Mouse (Mus musculus): Measurements from ENCODE around the gene Ly9.
A peak's percentile ranks its signal among the peaks of the same experiment; 100 is the strongest.

Gene Ly9

GRCm38 (mm10) chr1:171607176-171607575, at the start of gene Ly9:
Ly9 (minus strand) TSS chr1:171607410.
- DNase-seq (ENCODE audit: low spot score in 2 of 2) = peak; percentile 74 to 76

DNA sequence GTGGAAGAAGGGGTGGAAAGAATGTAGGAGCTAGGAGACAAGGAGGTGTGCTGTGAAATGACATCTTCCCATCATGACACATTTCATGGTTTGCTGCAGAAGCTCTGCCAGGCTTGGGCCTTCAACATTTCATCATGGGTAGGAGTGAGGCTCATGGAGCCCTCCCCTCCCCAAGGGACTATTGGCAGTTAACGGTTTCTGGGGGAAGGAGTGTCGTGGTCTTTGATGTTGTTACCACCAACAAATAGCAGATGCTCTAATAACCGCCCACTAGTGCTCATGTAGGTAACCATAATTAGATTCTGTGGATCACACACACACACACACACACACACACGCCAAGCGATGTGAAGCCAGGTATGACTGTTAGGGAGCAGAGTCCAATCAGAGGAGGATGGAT, 45.5 kb upstream of the Ly9 start, which contains the start of gene Slamf7:
TSS of gene Slamf7 (minus strand) at position 302 of the 400 bp plus-strand sequence.
- no peak for DNase-seq (ENCODE audit: low spot score in 2 of 2)

- no peak for DNase-seq (ENCODE audit: low spot score in 2 of 2)
These were observed 41.6 kb upstream of the Ly9 start for GRCm38 (mm10) chr1:171648840-171649239.

- DNase-seq (ENCODE audit: low spot score in 2 of 2) = no peak
These were observed 40.5 kb upstream of the Ly9 start for GRCm38 (mm10) chr1:171647716-171648115.

DNA sequence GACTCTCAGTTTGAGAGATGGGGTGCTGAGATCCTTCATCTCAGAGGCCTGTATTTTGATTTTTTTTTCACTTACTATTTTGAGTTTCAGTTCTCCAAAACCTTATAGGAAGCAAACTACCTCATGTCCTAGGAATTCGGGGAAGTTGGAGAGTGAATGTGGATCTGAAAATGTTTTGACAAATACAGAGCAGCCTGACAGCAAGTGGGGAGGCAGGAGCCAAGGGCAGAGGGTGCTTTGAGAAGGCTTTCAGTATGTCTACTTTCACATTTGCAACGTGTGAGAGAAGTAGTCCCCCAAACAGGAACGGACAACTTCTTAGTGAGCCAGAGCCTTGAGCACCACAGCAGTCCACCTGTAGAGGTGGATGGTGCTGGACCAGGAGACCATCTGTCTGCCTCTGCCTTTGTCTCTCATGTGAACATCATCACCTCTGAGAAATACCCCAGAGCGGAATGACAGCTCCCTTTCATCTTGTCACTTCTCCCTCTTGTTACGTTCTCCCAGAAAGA, 39.3 kb upstream of the Ly9 start:
- DNase-seq (ENCODE audit: low spot score in 2 of 2) = no peak

DNA sequence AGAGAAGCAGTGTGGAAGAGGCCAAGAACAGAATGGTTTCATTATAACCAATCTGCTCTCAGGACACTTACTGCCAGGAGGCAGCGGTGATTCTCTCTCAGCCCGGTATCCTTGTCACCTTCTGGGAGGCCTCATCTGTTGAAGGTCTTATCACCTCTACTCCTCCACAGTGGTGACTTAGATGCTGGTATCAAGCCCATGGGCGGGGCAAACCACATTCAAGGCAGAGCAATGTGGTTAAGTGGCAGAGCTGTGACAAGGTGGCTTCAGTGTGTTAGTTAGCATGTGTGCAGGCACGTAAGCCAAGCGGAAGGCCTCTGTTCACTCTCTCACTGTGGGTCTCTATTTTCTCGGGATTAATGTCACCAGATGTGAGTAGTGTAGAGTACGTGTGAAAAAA, 36.4 kb upstream of the Ly9 start:
- peak; percentile 80 to 87 for DNase-seq (ENCODE audit: low spot score in 2 of 2)

GRCm38 (mm10) chr1:171640796-171641195, 33.6 kb upstream of the Ly9 start:
- DNase-seq (ENCODE audit: low spot score in 2 of 2) = no peak

- no peak for DNase-seq (ENCODE audit: low spot score in 2 of 2)
These were observed 31.5 kb upstream of the Ly9 start for GRCm38 (mm10) chr1:171638686-171639085.

DNA sequence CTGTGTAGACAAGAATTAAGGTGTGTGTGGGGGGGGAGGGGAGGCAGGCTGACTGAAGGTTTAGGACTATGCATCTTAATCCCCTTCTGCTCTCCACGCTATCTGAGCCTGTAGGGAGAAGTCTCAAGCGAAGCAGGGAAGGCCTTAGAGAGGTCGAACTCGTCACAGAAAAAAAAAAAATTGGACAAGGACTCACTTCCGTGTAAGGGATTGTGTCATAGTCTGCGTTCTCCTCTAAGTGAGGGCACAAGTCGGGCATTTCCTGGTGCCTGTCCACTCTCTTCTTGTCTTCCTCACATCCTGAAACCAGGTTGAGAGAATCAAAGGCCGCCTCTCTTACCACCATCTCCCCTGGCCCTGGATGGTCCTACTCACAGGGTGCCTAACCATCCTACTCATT, 29.9 kb upstream of the Ly9 start:
- DNase-seq (ENCODE audit: low spot score in 2 of 2) = no peak

GRCm38 (mm10) chr1:171635696-171636095, 28.5 kb upstream of the Ly9 start:
- DNase-seq (ENCODE audit: low spot score in 2 of 2) = no peak

DNA sequence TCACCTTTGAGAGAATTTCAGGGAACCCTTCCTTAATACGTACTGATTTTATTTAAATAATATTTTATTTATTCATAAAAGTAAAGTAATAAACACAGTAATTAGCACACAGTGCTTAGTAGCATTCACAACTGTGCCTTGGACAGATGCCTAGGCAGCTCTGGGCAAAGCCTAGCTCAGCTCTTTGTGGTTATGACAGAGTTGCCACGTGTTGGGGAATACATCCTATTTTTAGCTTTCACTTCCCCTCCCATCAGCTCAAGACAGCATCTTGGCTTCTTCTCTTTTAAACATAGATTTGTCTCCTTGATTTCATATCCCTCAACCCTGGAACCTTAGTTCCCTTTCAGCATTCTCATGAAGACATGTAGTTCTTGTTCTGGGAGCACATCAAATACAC, 24.2 kb upstream of the Ly9 start:
- no peak for DNase-seq (ENCODE audit: low spot score in 2 of 2)

GRCm38 (mm10) chr1:171630912-171631311, 23.7 kb upstream of the Ly9 start:
- no peak for DNase-seq (ENCODE audit: low spot score in 2 of 2)

- DNase-seq (ENCODE audit: low spot score in 2 of 2) = no peak
These were observed 22.8 kb upstream of the Ly9 start for GRCm38 (mm10) chr1:171630041-171630440.

GRCm38 (mm10) chr1:171629168-171629567, 22.0 kb upstream of the Ly9 start:
- peak; percentile 72 to 87 for DNase-seq (ENCODE audit: low spot score in 2 of 2)

GRCm38 (mm10) chr1:171627801-171628200, 20.6 kb upstream of the Ly9 start:
- no peak for DNase-seq (ENCODE audit: low spot score in 2 of 2)

DNA sequence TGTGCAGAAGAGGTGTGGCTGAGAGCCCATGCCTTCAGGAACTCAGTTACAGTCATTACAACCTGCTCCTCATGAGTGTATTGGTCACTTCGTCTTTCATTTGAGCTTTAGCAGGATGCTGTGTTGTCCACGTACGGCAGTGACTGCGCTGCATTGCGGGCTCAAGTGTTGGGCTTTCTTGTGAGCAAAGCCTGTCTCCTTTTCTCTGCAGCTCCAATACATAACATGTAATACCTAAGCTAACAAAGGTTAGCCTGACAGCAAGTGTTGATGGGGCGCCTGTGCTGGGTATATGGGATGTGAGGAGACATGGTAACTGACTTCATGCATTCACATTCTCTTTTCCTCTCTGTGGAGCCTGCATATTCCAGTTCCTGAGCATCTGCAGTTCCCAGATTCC, 12.9 kb upstream of the Ly9 start:
- DNase-seq (ENCODE audit: low spot score in 2 of 2) = no peak

DNA sequence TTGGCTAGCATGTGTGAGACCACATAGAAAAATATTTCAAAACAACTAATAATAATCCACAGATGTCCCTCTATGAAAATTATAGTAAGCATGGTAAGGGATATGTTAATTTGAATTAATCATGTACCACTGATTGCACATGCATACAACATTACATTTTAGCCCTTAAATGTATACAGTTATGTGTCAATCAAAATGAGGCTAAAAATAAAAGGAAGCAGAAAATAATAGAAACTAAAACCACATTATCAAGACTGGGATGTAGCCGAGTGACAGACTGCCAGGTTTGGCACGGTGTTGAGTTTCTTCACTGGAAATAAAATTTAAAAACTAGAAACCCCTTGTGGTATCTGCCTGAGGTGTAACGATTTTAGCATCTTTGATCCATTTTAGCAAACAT, 12.4 kb upstream of the Ly9 start:
- DNase-seq (ENCODE audit: low spot score in 2 of 2) = no peak

- DNase-seq (ENCODE audit: low spot score in 2 of 2) = peak; percentile 47 to 76
These were observed 11.8 kb upstream of the Ly9 start for GRCm38 (mm10) chr1:171619001-171619400.

DNA sequence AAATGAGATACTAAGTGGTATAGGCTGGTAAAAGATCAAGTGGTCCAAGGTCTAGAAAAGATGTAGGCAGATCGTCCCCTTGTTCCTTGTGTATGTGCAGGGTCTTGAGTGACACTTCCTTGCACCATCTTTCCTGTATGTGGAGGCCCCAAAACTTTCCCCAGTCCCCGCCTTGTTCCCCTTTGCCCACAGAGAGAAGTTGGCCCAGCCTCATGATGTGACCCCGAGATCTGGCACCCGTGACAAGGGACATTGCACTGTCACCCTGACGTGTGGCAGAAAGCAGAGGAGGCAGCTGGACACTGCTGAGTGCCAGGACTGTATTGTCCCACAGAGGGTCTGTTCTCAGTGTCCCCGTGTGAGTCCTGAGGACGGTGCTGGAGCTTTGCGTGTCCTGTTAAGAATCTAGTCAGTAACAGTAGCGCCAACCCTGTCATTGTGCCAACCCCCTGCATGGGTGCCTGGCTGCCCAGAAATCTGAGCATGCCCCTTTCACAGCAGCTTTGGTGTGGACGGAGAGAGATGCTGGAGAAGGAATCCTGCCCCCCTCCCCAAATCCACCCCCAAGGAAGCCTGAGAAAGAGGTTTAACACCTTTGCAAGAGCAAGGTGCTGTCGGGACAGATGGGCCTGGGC, 9.8 kb upstream of the Ly9 start:
- no peak for DNase-seq (ENCODE audit: low spot score in 2 of 2)

DNA sequence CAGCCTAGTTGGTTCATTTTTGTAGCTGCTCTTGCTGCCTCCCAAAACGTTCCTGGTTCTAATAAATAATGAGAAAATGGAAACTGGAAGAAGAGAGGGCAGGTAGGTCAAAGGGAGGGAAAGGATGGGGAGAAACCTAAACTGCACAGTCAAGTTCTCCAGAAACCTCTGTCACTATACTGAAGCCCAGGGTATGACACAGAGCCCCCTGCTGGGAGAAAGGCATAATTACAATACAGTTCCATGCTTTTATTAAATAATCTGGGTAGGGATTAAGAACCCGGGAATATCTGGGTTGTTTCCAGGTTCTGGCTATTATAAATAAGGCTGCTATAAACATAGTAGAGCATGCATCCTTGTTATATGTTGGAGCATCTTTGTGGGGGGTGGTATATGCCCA, 6.8 kb upstream of the Ly9 start:
- no peak for DNase-seq (ENCODE audit: low spot score in 2 of 2)

DNA sequence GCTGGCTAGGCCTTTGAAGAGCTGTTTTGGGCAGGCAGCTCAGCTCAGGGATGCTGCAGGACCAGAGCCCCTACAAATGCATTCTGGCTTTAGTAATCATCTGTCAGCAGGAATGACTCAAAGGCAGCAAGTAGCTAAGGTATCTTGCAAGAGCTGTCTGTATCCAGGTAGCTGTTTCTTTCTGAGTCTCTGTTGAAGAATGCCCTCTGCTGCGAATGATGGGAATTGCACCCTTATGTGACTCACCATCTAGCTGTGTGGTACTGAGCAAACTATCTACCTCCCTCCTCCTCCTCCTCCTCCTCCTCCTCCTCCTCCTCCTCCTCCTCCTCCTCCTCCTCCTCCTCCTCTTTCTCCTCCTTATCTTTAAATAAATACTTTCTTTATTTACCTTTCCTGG, 3.6 kb upstream of the Ly9 start:
- DNase-seq (ENCODE audit: low spot score in 2 of 2) = peak; percentile 44 to 57

- peak; percentile 59 to 66 for DNase-seq (ENCODE audit: low spot score in 2 of 2)
These were observed 2.8 kb upstream of the Ly9 start for GRCm38 (mm10) chr1:171610026-171610425.

- no peak for DNase-seq (ENCODE audit: low spot score in 2 of 2)
These were observed 554 bp downstream of the Ly9 start for GRCm38 (mm10) chr1:171606656-171607055.

DNA sequence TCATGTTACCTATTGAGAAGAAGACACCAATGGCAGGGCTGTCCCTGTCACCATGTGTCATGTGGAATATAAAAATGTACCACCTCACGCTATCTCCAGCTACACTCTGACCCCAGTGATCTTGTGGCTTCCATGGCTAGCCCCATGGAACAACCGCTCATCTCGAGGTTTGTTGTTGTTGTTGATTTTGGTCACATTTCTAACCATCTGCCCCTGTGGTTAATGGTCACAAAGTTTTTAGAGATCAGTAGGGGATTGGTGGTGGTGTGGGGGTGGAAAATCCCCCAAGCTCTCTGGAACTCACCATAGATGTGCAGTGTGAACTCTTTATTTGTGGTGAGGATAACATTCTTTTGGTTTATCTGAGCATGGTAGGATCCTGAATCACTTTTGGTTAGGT, 2.5 kb downstream of the Ly9 start:
- DNase-seq (ENCODE audit: low spot score in 2 of 2) = peak in 1 of 2 experiments; percentile 69

Measured in natural killer cell, adult 2 months (primary cell).